Mouse (Mus musculus): ENCODE results near the gene Slc25a40. TPM values are rescaled to one million over a fixed set of nuclear protein-coding genes. Genes with fewer than 3 reads are reported as not detected.

Slc25a40 gene
- total RNA-seq (2014; rRNA removed) (10.1 and 20.0 TPM in 2 replicates), polyA plus RNA-seq (2015; fragmentation: Nextera tagmentation; extraction: Ambion mirVana) (9.1 and 9.3 TPM in 2 replicates)

DNA sequence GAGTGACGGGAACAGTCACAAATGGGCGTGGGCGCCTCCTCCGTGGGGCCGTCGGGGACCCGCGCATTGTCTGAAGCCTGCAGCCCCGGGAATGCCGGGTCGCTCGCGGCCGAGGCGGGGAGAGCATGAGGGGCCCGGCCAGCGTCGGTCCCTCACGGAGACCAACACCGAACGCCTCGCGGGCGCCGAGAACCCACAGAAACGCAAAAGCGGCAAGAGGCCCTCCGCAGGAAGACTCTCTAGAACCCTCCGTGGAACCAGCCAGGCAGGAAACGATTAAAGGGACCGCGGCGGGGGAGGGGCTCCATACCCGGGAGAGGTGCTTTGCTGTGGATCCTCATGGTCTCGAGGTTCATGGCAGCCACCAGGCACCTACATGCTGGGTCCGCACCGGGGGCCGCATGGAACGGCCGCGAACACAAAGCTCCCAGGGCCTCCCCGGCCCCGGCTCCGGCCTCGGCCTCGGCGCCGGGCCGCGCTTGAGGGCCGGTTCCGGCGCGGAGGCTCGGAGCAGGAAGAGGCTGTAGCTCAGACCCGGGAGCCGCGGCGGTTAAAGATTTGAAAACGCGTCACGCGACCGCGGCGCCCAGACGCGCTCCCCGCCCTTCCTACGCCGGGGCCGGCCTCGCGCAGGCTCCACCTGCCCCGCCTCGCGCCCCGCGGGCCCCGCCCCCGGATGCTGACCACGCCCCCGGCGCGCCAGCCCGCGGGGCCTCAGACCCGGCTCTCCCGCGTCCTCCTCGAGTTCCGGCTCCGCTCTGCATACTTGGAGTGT lies at the start of gene Slc25a40, which contains the start of gene Dbf4:
TSS of gene Slc25a40 (plus strand) at position 694 of the 775 bp plus-strand sequence.
TSS of gene Dbf4 (minus strand) at position 560 of the 775 bp plus-strand sequence.
- whole genome bisulfite sequencing: under 1% methylated on average over 79 of the region's 93 CpGs

DNA sequence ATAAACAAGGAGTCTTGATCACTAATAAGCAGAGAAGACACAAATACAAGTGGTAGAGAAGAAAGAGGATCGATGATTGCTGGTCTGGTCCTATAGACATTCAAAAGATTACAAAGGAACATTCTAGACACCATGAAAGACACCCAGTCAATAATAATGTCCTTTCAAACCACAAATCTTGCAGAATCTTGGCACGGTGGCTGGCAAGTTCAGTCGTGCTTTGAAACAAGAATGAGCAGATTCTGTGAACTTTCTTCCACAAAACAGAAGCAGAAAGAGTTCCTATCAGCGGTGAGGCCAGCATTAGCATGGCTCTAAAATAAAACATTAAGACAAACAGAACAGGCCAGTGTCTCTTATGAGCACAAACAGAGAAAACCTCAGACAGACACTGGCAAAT lies 49.2 kb upstream of the Slc25a40 start:
- DNase-seq (ENCODE audit: low spot score) (no peak), ATAC-seq (ENCODE audit: low FRiP score) (no peak)
- no peak for TF ChIP-seq CTCF (IDR thresholded peaks at IDR 0.05)
- Histone ChIP-seq H3K4me2 (ENCODE audit: low read depth, low read length, poor library complexity, severe bottlenecking) (no peak overlapping the region), H3K9me3 (ENCODE audit: low read length) (no peaks in the 10 kb centered on the region), H3K4me3 (ENCODE audit: low read depth, low read length) (no peak overlapping the region), H3K9ac (replicated peaks; ENCODE audit: low read length, poor library complexity, severe bottlenecking) (no peak overlapping the region), H3K36me3 (ENCODE audit: insufficient read depth, low read length) (no peaks in the 10 kb centered on the region), H3K27me3 (ENCODE audit: insufficient read depth, low read length) (no peaks in the 10 kb centered on the region), H3K27ac (ENCODE audit: low read depth, low read length) (no peak overlapping the region), H3K4me1 (ENCODE audit: insufficient read depth, low read length) (no peaks in the 10 kb centered on the region)
- 67% methylated on average over 4 of the region's 4 CpGs for WGBS

More for the DNA sequence above, at the start of gene Slc25a40, which contains the start of gene Dbf4:
- Histone ChIP-seq H3K27me3 (ENCODE audit: insufficient read depth, low read length) (no peaks in the 10 kb centered on the region), H3K27ac (ENCODE audit: low read depth, low read length) (peak within 1 kb of the TSS; percentile 73), H3K36me3 (ENCODE audit: insufficient read depth, low read length) (no peaks in the 10 kb centered on the region), H3K9me3 (ENCODE audit: low read length) (no peaks in the 10 kb centered on the region), H3K4me1 (ENCODE audit: insufficient read depth, low read length) (no peaks in the 10 kb centered on the region), H3K9ac (replicated peaks; ENCODE audit: low read length, poor library complexity, severe bottlenecking) (peak within 1 kb of the TSS; percentile 84), H3K4me2 (ENCODE audit: low read depth, low read length, poor library complexity, severe bottlenecking) (peak within 1 kb of the TSS; percentile 92), H3K4me3 (ENCODE audit: low read depth, low read length) (peak within 1 kb of the TSS; percentile 87)
- DNase-seq (ENCODE audit: low spot score) (peak; percentile 94), ATAC-seq (ENCODE audit: low FRiP score) (peak; percentile 98)
- TF ChIP-seq CTCF (IDR thresholded peaks at IDR 0.05): no peak

GRCm38 (mm10) chr5:8374297-8374906 lies 48.2 kb upstream of the Slc25a40 start:
- H3K27ac ChIP-seq (ENCODE audit: low read depth, low read length): no peak overlapping the region
- H3K4me1 ChIP-seq (ENCODE audit: insufficient read depth, low read length): no peaks in the 10 kb centered on the region
- no peaks in the 10 kb centered on the region for H3K36me3 ChIP-seq (ENCODE audit: insufficient read depth, low read length)
- no peak for TF ChIP-seq CTCF (IDR thresholded peaks at IDR 0.05)
- no peaks in the 10 kb centered on the region for H3K9me3 ChIP-seq (ENCODE audit: low read length)
- 89% methylated on average over 5 of the region's 5 CpGs for WGBS
- H3K4me2 ChIP-seq (ENCODE audit: low read depth, low read length, poor library complexity, severe bottlenecking): no peak overlapping the region
- no peak overlapping the region for H3K4me3 ChIP-seq (ENCODE audit: low read depth, low read length)
- ATAC-seq (ENCODE audit: low FRiP score) (no peak), DNase-seq (ENCODE audit: low spot score) (no peak)
- no peak overlapping the region for H3K9ac ChIP-seq (replicated peaks; ENCODE audit: low read length, poor library complexity, severe bottlenecking)
- H3K27me3 ChIP-seq (ENCODE audit: insufficient read depth, low read length): no peaks in the 10 kb centered on the region

- H3K4me2 ChIP-seq (ENCODE audit: low read depth, low read length, poor library complexity, severe bottlenecking): no peak overlapping the region
Observed at GRCm38 (mm10) chr5:8393891-8394583, 28.6 kb upstream of the Slc25a40 start.

DNA sequence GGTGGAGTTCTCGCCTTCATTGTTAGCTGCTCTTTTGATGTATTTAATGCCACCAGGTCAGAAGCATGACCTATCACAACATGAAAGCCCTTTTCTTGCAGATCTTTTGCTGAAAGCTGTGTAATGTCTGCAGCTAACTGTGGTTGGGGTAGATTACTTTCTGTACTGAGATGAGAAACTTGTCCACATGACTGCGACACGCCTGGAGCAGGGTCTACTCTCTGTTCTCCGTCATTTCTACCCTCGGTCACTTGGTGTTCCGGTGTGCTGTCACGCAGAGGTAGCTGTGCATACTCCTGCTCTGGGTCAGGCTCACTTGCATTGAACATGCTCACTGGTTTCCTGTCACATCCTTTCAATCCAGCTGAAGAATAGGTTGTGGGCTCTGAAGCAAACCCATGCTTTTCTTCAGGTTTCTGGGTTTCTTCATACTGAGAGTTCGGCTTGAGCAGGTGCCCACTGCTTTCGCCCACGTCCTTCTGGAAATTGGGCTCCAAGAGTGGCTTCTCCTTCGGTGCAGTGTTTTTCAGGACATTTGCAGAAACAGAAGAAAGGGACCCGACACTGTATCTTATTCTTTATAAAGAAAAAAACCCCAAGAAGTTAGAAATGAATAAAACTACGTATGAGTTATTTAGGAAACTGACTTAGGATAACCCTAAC lies 24.9 kb upstream of the Slc25a40 start:
- DNase-seq (ENCODE audit: low spot score) (no peak), ATAC-seq (ENCODE audit: low FRiP score) (no peak)
- no peak overlapping the region for H3K27ac ChIP-seq (ENCODE audit: low read depth, low read length)
- TF ChIP-seq CTCF (IDR thresholded peaks at IDR 0.05): no peak
- H3K27me3 ChIP-seq (ENCODE audit: insufficient read depth, low read length): no peaks in the 10 kb centered on the region
- H3K36me3 ChIP-seq (ENCODE audit: insufficient read depth, low read length): peaks cover 10% of the 10 kb centered on the region; the same call in 1 of the 2 replicates
- H3K4me2 ChIP-seq (ENCODE audit: low read depth, low read length, poor library complexity, severe bottlenecking): no peak overlapping the region
- H3K4me1 ChIP-seq (ENCODE audit: insufficient read depth, low read length): no peaks in the 10 kb centered on the region
- no peak overlapping the region for H3K9ac ChIP-seq (replicated peaks; ENCODE audit: low read length, poor library complexity, severe bottlenecking)
- no peak overlapping the region for H3K4me3 ChIP-seq (ENCODE audit: low read depth, low read length)
- no peaks in the 10 kb centered on the region for H3K9me3 ChIP-seq (ENCODE audit: low read length)
- WGBS: 90% methylated on average over 13 of the region's 13 CpGs

More at GRCm38 (mm10) chr5:8393891-8394583, 28.6 kb upstream of the Slc25a40 start:
- ATAC-seq (ENCODE audit: low FRiP score) (no peak), DNase-seq (ENCODE audit: low spot score) (no peak)
- Histone ChIP-seq H3K9ac (replicated peaks; ENCODE audit: low read length, poor library complexity, severe bottlenecking) (no peak overlapping the region), H3K27me3 (ENCODE audit: insufficient read depth, low read length) (no peaks in the 10 kb centered on the region), H3K36me3 (ENCODE audit: insufficient read depth, low read length) (peaks cover 6% of the 10 kb centered on the region; the same call in 1 of the 2 replicates), H3K4me3 (ENCODE audit: low read depth, low read length) (no peak overlapping the region), H3K4me1 (ENCODE audit: insufficient read depth, low read length) (no peaks in the 10 kb centered on the region), H3K9me3 (ENCODE audit: low read length) (no peaks in the 10 kb centered on the region), H3K27ac (ENCODE audit: low read depth, low read length) (no peak overlapping the region)
- WGBS: 77% methylated on average over 1 of the region's 1 CpGs
- no peak for TF ChIP-seq CTCF (IDR thresholded peaks at IDR 0.05)

Data from midbrain, postnatal 0 days (tissue).